Mouse (Mus musculus): Measurements from ENCODE around the gene Glp1r.

Glp1r gene

GRCm38 (mm10) chr17:30961936-30962592, 60.4 kb downstream of the Glp1r start:
- no peak for TF ChIP-seq GATA4 (IDR thresholded peaks at IDR 0.05; ENCODE audit: insufficient replicate concordance, low read length)

GRCm38 (mm10) chr17:30962880-30963279, 61.3 kb downstream of the Glp1r start:
- TF ChIP-seq GATA4 (IDR thresholded peaks at IDR 0.05; ENCODE audit: insufficient replicate concordance, low read length): no peak

GRCm38 (mm10) chr17:30969983-30970382, 68.4 kb downstream of the Glp1r start:
- TF ChIP-seq GATA4 (IDR thresholded peaks at IDR 0.05; ENCODE audit: insufficient replicate concordance, low read length): no peak

- no peak for TF ChIP-seq GATA4 (IDR thresholded peaks at IDR 0.05; ENCODE audit: insufficient replicate concordance, low read length)
These were observed 70.3 kb downstream of the Glp1r start for GRCm38 (mm10) chr17:30971877-30972276.

- no peak for TF ChIP-seq GATA4 (IDR thresholded peaks at IDR 0.05; ENCODE audit: insufficient replicate concordance, low read length)
These were observed 71.7 kb downstream of the Glp1r start for GRCm38 (mm10) chr17:30973332-30973731.

GRCm38 (mm10) chr17:30977290-30977689, 75.7 kb downstream of the Glp1r start:
- TF ChIP-seq GATA4 (IDR thresholded peaks at IDR 0.05; ENCODE audit: insufficient replicate concordance, low read length): no peak

GRCm38 (mm10) chr17:30978556-30978955, 76.9 kb downstream of the Glp1r start:
- no peak for TF ChIP-seq GATA4 (IDR thresholded peaks at IDR 0.05; ENCODE audit: insufficient replicate concordance, low read length)

GRCm38 (mm10) chr17:30983521-30983920, 81.9 kb downstream of the Glp1r start:
- no peak for TF ChIP-seq GATA4 (IDR thresholded peaks at IDR 0.05; ENCODE audit: insufficient replicate concordance, low read length)

- TF ChIP-seq GATA4 (IDR thresholded peaks at IDR 0.05; ENCODE audit: insufficient replicate concordance, low read length): no peak
These were observed 88.6 kb downstream of the Glp1r start for GRCm38 (mm10) chr17:30990254-30990653.

Data from liver, adult (tissue).